Mouse (Mus musculus): ENCODE data around the gene Masp2.

GRCm38 (mm10) chr4:148619805-148620204 lies 17.5 kb downstream of the Masp2 start:
- TF ChIP-seq CTCF (IDR thresholded peaks at IDR 0.05; ENCODE audit: low read depth) (no peak), EP300 (IDR thresholded peaks at IDR 0.05; ENCODE audit: low read depth) (no peak)

All from heart, postnatal 0 days (tissue).